Mouse (Mus musculus): ENCODE measurements around the gene Pik3c2a. TPM values are rescaled to one million over a fixed set of nuclear protein-coding genes. Genes with fewer than 3 reads are reported as not detected.

Gene Pik3c2a
- total RNA-seq, 1 experiment, result 36.4 TPM

- in situ Hi-C loops (cut with MboI; ENCODE audit: low sequenced_read_pairs in 2 of 2, unreplicated experiment in 2 of 2), result no loop called here
- H3K9ac ChIP-seq (ENCODE audit: insufficient read depth, low read depth, low read length, poor library complexity, severe bottlenecking), result no peak overlapping the region
- H3K36me3 ChIP-seq (ENCODE audit: control insufficient read depth, insufficient read depth, low read length, poor library complexity, severe bottlenecking), result peaks cover 5% of the 10 kb centered on the region; the same call in 1 of the 2 replicates
- H3K9me3 ChIP-seq (ENCODE audit: control insufficient read depth, insufficient read depth, low read depth, low read length), result no peaks in the 10 kb centered on the region
- no peak overlapping the region for H3K4me3 ChIP-seq (ENCODE audit: insufficient read depth in 1 of 2, low read depth in 1 of 2, low read length in 2 of 2, poor library complexity in 1 of 2, severe bottlenecking in 1 of 2)
- TF ChIP-seq ZC3H11A (IDR thresholded peaks at IDR 0.05; ENCODE audit: borderline replicate concordance, low read depth, low read length), result no peak
- no peak for TF ChIP-seq ZNF384 (IDR thresholded peaks at IDR 0.05; ENCODE audit: low read depth, low read length)
- TF ChIP-seq CHD2 (IDR thresholded peaks at IDR 0.05; ENCODE audit: low read depth, low read length), result no peak
- no peak for TF ChIP-seq MAFK (IDR thresholded peaks at IDR 0.05; ENCODE audit: insufficient read depth, low read depth, low read length)
- no peak for TF ChIP-seq HCFC1 (IDR thresholded peaks at IDR 0.05; ENCODE audit: borderline replicate concordance, insufficient read depth, low read length)
- no peak for DNase-seq (ENCODE audit: low read depth, low spot score)
- H3K4me1 ChIP-seq (ENCODE audit: control insufficient read depth in 2 of 2, insufficient read depth in 2 of 2, low read length in 2 of 2, poor library complexity in 1 of 2), result peaks cover 6 to 42% of the 10 kb centered on the region in 2 experiments; a peak in 2 of 4 replicates
- no peak overlapping the region for H3K27ac ChIP-seq (ENCODE audit: insufficient read depth, low read depth, low read length, poor library complexity, severe bottlenecking)
Measured at GRCm38 (mm10) chr7:116294961-116295360, 148.3 kb downstream of the Pik3c2a start.

GRCm38 (mm10) chr7:116292377-116292776, 150.9 kb downstream of the Pik3c2a start:
- no peaks in the 10 kb centered on the region for H3K9me3 ChIP-seq (ENCODE audit: control insufficient read depth, insufficient read depth, low read depth, low read length)
- H3K4me3 ChIP-seq (ENCODE audit: insufficient read depth in 1 of 2, low read depth in 1 of 2, low read length in 2 of 2, poor library complexity in 1 of 2, severe bottlenecking in 1 of 2), result no peak overlapping the region
- no peak for TF ChIP-seq ZC3H11A (IDR thresholded peaks at IDR 0.05; ENCODE audit: borderline replicate concordance, low read depth, low read length)
- TF ChIP-seq CHD2 (IDR thresholded peaks at IDR 0.05; ENCODE audit: low read depth, low read length), result no peak
- TF ChIP-seq MAFK (IDR thresholded peaks at IDR 0.05; ENCODE audit: insufficient read depth, low read depth, low read length), result no peak
- no peak for TF ChIP-seq HCFC1 (IDR thresholded peaks at IDR 0.05; ENCODE audit: borderline replicate concordance, insufficient read depth, low read length)
- TF ChIP-seq ZNF384 (IDR thresholded peaks at IDR 0.05; ENCODE audit: low read depth, low read length), result no peak
- DNase-seq (ENCODE audit: low read depth, low spot score), result no peak
- H3K27ac ChIP-seq (ENCODE audit: insufficient read depth, low read depth, low read length, poor library complexity, severe bottlenecking), result no peak overlapping the region
- H3K4me1 ChIP-seq (ENCODE audit: control insufficient read depth in 2 of 2, insufficient read depth in 2 of 2, low read length in 2 of 2, poor library complexity in 1 of 2), result peaks cover 2 to 47% of the 10 kb centered on the region in 2 experiments; a peak in 3 of 4 replicates
- in situ Hi-C loops (cut with MboI; ENCODE audit: low sequenced_read_pairs in 2 of 2, unreplicated experiment in 2 of 2), result no loop called here
- peaks cover 5% of the 10 kb centered on the region; the same call in 1 of the 2 replicates for H3K36me3 ChIP-seq (ENCODE audit: control insufficient read depth, insufficient read depth, low read length, poor library complexity, severe bottlenecking)
- H3K9ac ChIP-seq (ENCODE audit: insufficient read depth, low read depth, low read length, poor library complexity, severe bottlenecking), result no peak overlapping the region

DNA sequence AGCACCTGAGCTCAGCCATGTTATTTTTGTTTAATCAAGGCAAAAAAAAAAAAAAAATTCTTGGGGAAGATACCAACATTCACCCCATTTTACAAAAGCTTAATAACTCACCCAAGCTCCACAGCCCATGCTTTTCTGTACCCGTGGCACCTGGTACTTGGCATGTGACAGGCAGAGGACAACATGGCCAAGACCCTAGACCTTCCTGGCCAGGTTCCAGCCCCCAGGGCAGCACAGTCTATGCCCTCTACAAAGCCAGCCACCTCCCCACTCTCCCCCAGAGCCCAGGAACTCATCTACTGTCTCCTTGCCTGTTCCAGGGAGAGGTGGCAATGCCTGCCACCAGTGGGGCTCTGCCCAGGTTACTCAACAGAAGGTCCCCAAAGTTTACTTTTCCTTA, 152.7 kb downstream of the Pik3c2a start:
- no peak overlapping the region for H3K27ac ChIP-seq (ENCODE audit: insufficient read depth, low read depth, low read length, poor library complexity, severe bottlenecking)
- TF ChIP-seq ZC3H11A (IDR thresholded peaks at IDR 0.05; ENCODE audit: borderline replicate concordance, low read depth, low read length), result no peak
- no peak for TF ChIP-seq ZNF384 (IDR thresholded peaks at IDR 0.05; ENCODE audit: low read depth, low read length)
- no peak for TF ChIP-seq CHD2 (IDR thresholded peaks at IDR 0.05; ENCODE audit: low read depth, low read length)
- no peak for TF ChIP-seq HCFC1 (IDR thresholded peaks at IDR 0.05; ENCODE audit: borderline replicate concordance, insufficient read depth, low read length)
- no peak for TF ChIP-seq MAFK (IDR thresholded peaks at IDR 0.05; ENCODE audit: insufficient read depth, low read depth, low read length)
- peaks cover 3% of the 10 kb centered on the region; the same call in 1 of the 2 replicates for H3K36me3 ChIP-seq (ENCODE audit: control insufficient read depth, insufficient read depth, low read length, poor library complexity, severe bottlenecking)
- H3K4me3 ChIP-seq (ENCODE audit: insufficient read depth in 1 of 2, low read depth in 1 of 2, low read length in 2 of 2, poor library complexity in 1 of 2, severe bottlenecking in 1 of 2), result no peak overlapping the region
- no peak for DNase-seq (ENCODE audit: low read depth, low spot score)
- no peaks in the 10 kb centered on the region for H3K9me3 ChIP-seq (ENCODE audit: control insufficient read depth, insufficient read depth, low read depth, low read length)
- in situ Hi-C loops (cut with MboI; ENCODE audit: low sequenced_read_pairs in 2 of 2, unreplicated experiment in 2 of 2), result no loop called here
- peaks cover 8 to 53% of the 10 kb centered on the region in 2 experiments; a peak in 3 of 4 replicates for H3K4me1 ChIP-seq (ENCODE audit: control insufficient read depth in 2 of 2, insufficient read depth in 2 of 2, low read length in 2 of 2, poor library complexity in 1 of 2)
- H3K9ac ChIP-seq (ENCODE audit: insufficient read depth, low read depth, low read length, poor library complexity, severe bottlenecking), result no peak overlapping the region

DNA sequence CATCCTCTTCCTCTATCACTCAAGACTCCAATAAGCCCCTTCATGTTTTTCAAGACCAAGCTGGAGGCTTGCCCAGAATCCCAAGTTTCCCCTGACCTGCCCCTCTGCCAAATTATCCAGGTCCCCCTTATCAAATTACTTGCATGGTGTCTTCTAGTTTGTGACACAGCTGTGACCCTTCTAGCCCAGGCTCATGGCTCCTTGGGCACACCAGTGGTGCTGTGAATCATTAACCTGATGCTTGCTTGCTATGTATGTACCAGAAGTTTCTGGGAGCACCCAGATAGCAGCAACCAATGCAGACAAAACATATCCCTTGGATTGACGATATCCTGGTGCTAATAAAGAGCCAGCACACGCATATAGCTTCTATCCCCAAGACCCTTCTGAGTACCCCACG, 154.3 kb downstream of the Pik3c2a start:
- in situ Hi-C loops (cut with MboI; ENCODE audit: low sequenced_read_pairs in 2 of 2, unreplicated experiment in 2 of 2), result no loop called here
- H3K27ac ChIP-seq (ENCODE audit: insufficient read depth, low read depth, low read length, poor library complexity, severe bottlenecking), result no peak overlapping the region
- peaks cover 8 to 53% of the 10 kb centered on the region in 2 experiments; a peak in 3 of 4 replicates for H3K4me1 ChIP-seq (ENCODE audit: control insufficient read depth in 2 of 2, insufficient read depth in 2 of 2, low read length in 2 of 2, poor library complexity in 1 of 2)

More for the DNA sequence above, 154.3 kb downstream of the Pik3c2a start:
- no peak for TF ChIP-seq ZC3H11A (IDR thresholded peaks at IDR 0.05; ENCODE audit: borderline replicate concordance, low read depth, low read length)
- TF ChIP-seq MAFK (IDR thresholded peaks at IDR 0.05; ENCODE audit: insufficient read depth, low read depth, low read length), result no peak
- no peak for TF ChIP-seq ZNF384 (IDR thresholded peaks at IDR 0.05; ENCODE audit: low read depth, low read length)
- DNase-seq (ENCODE audit: low read depth, low spot score), result no peak
- no peak overlapping the region for H3K4me3 ChIP-seq (ENCODE audit: insufficient read depth in 1 of 2, low read depth in 1 of 2, low read length in 2 of 2, poor library complexity in 1 of 2, severe bottlenecking in 1 of 2)
- H3K9ac ChIP-seq (ENCODE audit: insufficient read depth, low read depth, low read length, poor library complexity, severe bottlenecking), result no peak overlapping the region
- no peaks in the 10 kb centered on the region for H3K9me3 ChIP-seq (ENCODE audit: control insufficient read depth, insufficient read depth, low read depth, low read length)
- H3K36me3 ChIP-seq (ENCODE audit: control insufficient read depth, insufficient read depth, low read length, poor library complexity, severe bottlenecking), result no peaks in the 10 kb centered on the region; the same call in 1 of the 2 replicates
